ENCODE assay signal across 8 mouse cellular contexts in the genomic region with DNA sequence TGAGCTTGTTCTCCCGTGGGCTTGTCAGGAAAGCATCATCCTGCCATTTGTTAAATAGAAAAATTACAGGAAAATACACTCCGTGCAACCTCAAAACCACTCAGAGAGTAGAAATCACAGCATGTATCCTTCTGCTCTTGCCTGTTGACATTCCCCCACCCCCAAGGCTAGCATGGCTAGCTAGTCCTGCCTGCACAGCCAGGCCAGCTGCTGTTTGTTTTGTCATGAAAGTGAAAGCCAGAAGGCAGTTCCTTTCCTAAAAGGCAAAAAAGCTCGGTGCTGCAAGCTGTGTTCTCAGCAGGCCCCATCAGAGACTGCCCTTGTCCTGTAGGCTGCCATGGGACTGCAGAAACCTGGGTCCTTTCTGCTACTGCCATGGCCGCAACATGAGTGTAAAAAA.
DNase-seq lines count a peak whose midpoint lies in the region; ATAC-seq and TF ChIP-seq lines count a peak whose summit lies in the region.

No protein-coding gene starts in this region.

- 47% methylated on average over 4 of the region's 4 CpGs for WGBS in heart, embryonic 11.5 days (ENCODE audit: insufficient replicate concordance)
- 27% methylated on average over 4 of the region's 4 CpGs for WGBS in lung, adult 2 months
- WGBS in thymus, adult 2 months, result 38% methylated on average over 4 of the region's 4 CpGs

- no peaks in the 10 kb centered on the region for H3K36me3 ChIP-seq in heart, embryonic 11.5 days (ENCODE audit: control insufficient read depth, insufficient read depth, low read length)
- no peaks in the 10 kb centered on the region for H3K36me3 ChIP-seq in thymus, adult 2 months (ENCODE audit: control insufficient read depth, insufficient read depth, low read length)

- no peak for TF ChIP-seq CTCF in lung, adult 2 months (IDR thresholded peaks at IDR 0.05; ENCODE audit: insufficient read depth, low read length)
- TF ChIP-seq CTCF in thymus, adult 2 months (IDR thresholded peaks at IDR 0.05; ENCODE audit: borderline replicate concordance, control insufficient read depth, extremely low read depth, insufficient read depth, low read length, poor library complexity), result no peak

- no peak overlapping the region for H3K4me2 ChIP-seq in heart, embryonic 11.5 days

- DNase-seq in heart, adult 11 months, result peak; percentile 95
- DNase-seq in urinary bladder, postnatal 25 days (ENCODE audit: low spot score), result peak; percentile 16
- DNase-seq in urinary bladder, postnatal 10 days (ENCODE audit: low spot score), result no peak
- DNase-seq in lung, adult 2 months, result peak; percentile 6
- DNase-seq in thymus, adult 2 months, result no peak
- no peak for DNase-seq in adrenal gland, adult 18-20 months (ENCODE audit: low spot score in 2 of 2)
- no peak for DNase-seq in thymus, postnatal 4 days

- no peaks in the 10 kb centered on the region for H3K27me3 ChIP-seq in heart, embryonic 11.5 days (ENCODE audit: control insufficient read depth, insufficient read depth, low read length)
- no peaks in the 10 kb centered on the region for H3K27me3 ChIP-seq in thymus, adult 2 months (ENCODE audit: control insufficient read depth, insufficient read depth, low read length)

- no peak overlapping the region for H3K9ac ChIP-seq in heart, embryonic 11.5 days (ENCODE audit: low read depth, low read length)

- H3K9me3 ChIP-seq in heart, embryonic 11.5 days (replicated peaks; ENCODE audit: control insufficient read depth, low read length), result no peaks in the 10 kb centered on the region

- TF ChIP-seq POLR2A in lung, adult 2 months (IDR thresholded peaks at IDR 0.05; ENCODE audit: borderline replicate concordance, extremely low read depth, low read depth, low read length), result no peak
- TF ChIP-seq POLR2A in thymus, adult 2 months (IDR thresholded peaks at IDR 0.05; ENCODE audit: control insufficient read depth, extremely low read depth, insufficient read depth, low read length, poor library complexity), result no peak

- no peak overlapping the region for H3K4me3 ChIP-seq in heart, embryonic 11.5 days (ENCODE audit: low read depth, low read length)
- no peak overlapping the region for H3K4me3 ChIP-seq in lung, adult 2 months (replicated peaks; ENCODE audit: extremely low read depth, low read depth, low read length)
- H3K4me3 ChIP-seq in thymus, adult 2 months (ENCODE audit: control insufficient read depth, insufficient read depth, low read length), result no peak overlapping the region

- ATAC-seq in heart, embryonic 11.5 days (replicated peaks; ENCODE audit: insufficient number of reproducible peaks, low FRiP score, low TSS enrichment), result no peak

- H3K27ac ChIP-seq in heart, embryonic 11.5 days (ENCODE audit: low read depth, low read length), result no peak overlapping the region; the same call in 1 of the 2 replicates
- H3K27ac ChIP-seq in thymus, adult 2 months (ENCODE audit: control insufficient read depth, insufficient read depth, low read length), result no peak overlapping the region

- H3K4me1 ChIP-seq in heart, embryonic 11.5 days (ENCODE audit: control insufficient read depth, insufficient read depth, low read length), result peaks cover 14% of the 10 kb centered on the region
- H3K4me1 ChIP-seq in lung, adult 2 months (ENCODE audit: control insufficient read depth, insufficient read depth, low read length), result peaks cover 3% of the 10 kb centered on the region
- peaks cover 7% of the 10 kb centered on the region for H3K4me1 ChIP-seq in thymus, adult 2 months (replicated peaks; ENCODE audit: control insufficient read depth, insufficient read depth, low read length)

Comparison
In these comparisons a context has a peak if more than half of its experiments do, and no peak if none do; other contexts are left out.
1. DNase-seq: peak in heart, adult 11 months (single experiment), urinary bladder, postnatal 25 days (single experiment) and lung, adult 2 months (single experiment); none in urinary bladder, postnatal 10 days (single experiment), thymus, adult 2 months (single experiment), adrenal gland, adult 18-20 months (0 of 2) and thymus, postnatal 4 days (single experiment).